Mouse (Mus musculus) lung, postnatal 10 days (tissue): ENCODE measurements around the gene Tbata.

Experiments used
- DNase-seq: peaks from one replicate; pipeline ENCODE4 v3.0.0; 2021

The Tbata gene

GRCm38 (mm10) chr10:61211743-61212142, 40.0 kb downstream of the Tbata start:
- DNase-seq = peak; percentile 76

- DNase-seq = no peak
Observed at GRCm38 (mm10) chr10:61212817-61213216, 41.1 kb downstream of the Tbata start.

GRCm38 (mm10) chr10:61215658-61216057, 43.9 kb downstream of the Tbata start:
- DNase-seq = no peak

- peak; percentile 40 for DNase-seq
Observed at GRCm38 (mm10) chr10:61216163-61216562, 44.4 kb downstream of the Tbata start.

GRCm38 (mm10) chr10:61219318-61219717, 47.6 kb downstream of the Tbata start:
- no peak for DNase-seq

- DNase-seq = no peak
Observed at GRCm38 (mm10) chr10:61225694-61226093, 53.9 kb downstream of the Tbata start.

- no peak for DNase-seq
Observed at GRCm38 (mm10) chr10:61226784-61227396, 55.1 kb downstream of the Tbata start.

GRCm38 (mm10) chr10:61231756-61232155, 60.0 kb downstream of the Tbata start:
- no peak for DNase-seq

- DNase-seq = peak; percentile 59
Observed at GRCm38 (mm10) chr10:61232858-61233567, 61.3 kb downstream of the Tbata start.

GRCm38 (mm10) chr10:61234319-61234718, 62.6 kb downstream of the Tbata start:
- no peak for DNase-seq

GRCm38 (mm10) chr10:61235677-61236267, 64.0 kb downstream of the Tbata start:
- no peak for DNase-seq

- DNase-seq = no peak
Observed at GRCm38 (mm10) chr10:61236683-61237390, 65.1 kb downstream of the Tbata start.

GRCm38 (mm10) chr10:61237391-61237785, 65.6 kb downstream of the Tbata start:
- no peak for DNase-seq
